In the genomic region with DNA sequence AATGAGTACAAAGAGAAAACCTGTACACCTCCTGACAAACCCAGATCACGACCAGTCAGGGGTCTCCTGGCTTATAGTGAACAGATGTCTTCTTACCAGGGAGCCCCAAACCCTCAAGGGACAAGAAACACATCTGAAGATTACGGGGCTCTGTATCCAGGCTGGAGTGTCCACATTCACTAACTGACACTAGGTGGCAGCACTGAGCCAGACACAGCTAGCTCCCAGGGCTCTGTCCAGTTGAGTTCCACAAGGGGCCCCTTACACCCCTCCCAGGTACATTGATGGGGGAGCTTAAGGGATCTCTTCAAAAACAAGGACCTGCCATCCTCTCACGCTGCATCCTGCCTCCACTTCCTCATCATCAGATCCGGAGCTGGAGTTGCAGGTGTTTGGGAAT, we compare ENCODE assay signal across 9 mouse cellular contexts. TPM values are rescaled to one million over a fixed set of nuclear protein-coding genes. Genes with fewer than 3 reads are reported as not detected.
DNase-seq lines count a peak whose midpoint lies in the region; ATAC-seq and TF ChIP-seq lines count a peak whose summit lies in the region.
"Had no signal": no experiment of that assay in that cellular context is flagged by ENCODE, and none has a peak within 500 bp of the region (broad histone marks: within the 10 kb centered on the region; RNA-seq: fewer than 3 reads in every experiment).

No protein-coding gene starts in this region.

- H3K27me3 ChIP-seq in heart, embryonic 10.5 days (ENCODE audit: insufficient read depth, poor library complexity, severe bottlenecking), result 0 out of 2 replicates have a peak, but pooled peaks cover 4% of the 10 kb centered on the region

- peak; percentile 85 for DNase-seq in adipocyte (ENCODE audit: low spot score)
- peak; percentile 86 for DNase-seq in embryo, embryonic 11 days
- DNase-seq in heart, embryonic 10.5 days (ENCODE audit: low spot score), result peak; percentile 87
- DNase-seq in layer of hippocampus, adult 2 months (ENCODE audit: low spot score in 2 of 2), result peak; percentile 80 to 86
- DNase-seq in lung, postnatal 25 days (ENCODE audit: low spot score), result peak; percentile 81
- DNase-seq in right cerebral cortex, adult 18-20 months, result peak; percentile 83
- peak; percentile 47 for DNase-seq in yolk sac, embryonic 10.5 days (ENCODE audit: low spot score)

- WGBS in heart, embryonic 10.5 days, result 13% methylated on average over 4 of the region's 4 CpGs

- no peaks in the 10 kb centered on the region for H3K9me3 ChIP-seq in heart, embryonic 10.5 days

- TF ChIP-seq CTCF in layer of hippocampus, adult 2 months (conservative IDR thresholded peaks at IDR 0.05), result peak; percentile 95

- no peak overlapping the region for H3K27ac ChIP-seq in heart, embryonic 10.5 days
- H3K27ac ChIP-seq in layer of hippocampus, adult 2 months, result peak overlapping the region; percentile 82; the same call in 1 of the 2 replicates

- H3K4me3 ChIP-seq in heart, embryonic 10.5 days, result no peak overlapping the region
- H3K4me3 ChIP-seq in layer of hippocampus, adult 2 months, result no peak overlapping the region

- peaks cover 32% of the 10 kb centered on the region for H3K36me3 ChIP-seq in heart, embryonic 10.5 days

- peak; percentile 36 for ATAC-seq in CD4-positive, CD25-positive, alpha-beta regulatory T cell, adult 4 months

- H3K4me1 ChIP-seq in heart, embryonic 10.5 days, result peaks cover 48% of the 10 kb centered on the region

RNA-seq across cellular contexts. Expression of gene Npcd, which starts 3.6 kb away (rescaled TPM):
- polyA plus RNA-seq in CD4-positive, CD25-positive, alpha-beta regulatory T cell, adult 4 months (2017; shearing (Covaris generic)), result not detected
- polyA plus RNA-seq in heart, embryonic 10.5 days (2016; fragmentation: Nextera tagmentation; extraction: Ambion mirVana), result not detected in 2 replicates
- total RNA-seq in layer of hippocampus, adult 2 months (2021), result 10 to 100 TPM; 11.9 to 22.4 TPM
- polyA plus RNA-seq: heart, embryonic 16.5 days had no signal

RNA-seq across cellular contexts. Expression of gene Cbx6, which starts 4.1 kb away (rescaled TPM):
- 10 to 100 TPM in 1 of 2 experiments, 1 to 10 TPM in 1; 9.2 to 14.5 TPM for polyA plus RNA-seq in CD4-positive, CD25-positive, alpha-beta regulatory T cell, adult 4 months (2017; shearing (Covaris generic))
- polyA plus RNA-seq in heart, embryonic 10.5 days (2016; fragmentation: Nextera tagmentation; extraction: Ambion mirVana), result 18.9 and 27.1 TPM in 2 replicates
- total RNA-seq in layer of hippocampus, adult 2 months (2021), result 100 to 1,000 TPM; 336 to 347 TPM

RNA-seq across cellular contexts. Expression of gene Nptxr, which starts 25.8 kb away (rescaled TPM):
- under 1 TPM in 1 of 2 experiments, not detected in 1; 0.42 TPM for polyA plus RNA-seq in CD4-positive, CD25-positive, alpha-beta regulatory T cell, adult 4 months (2017; shearing (Covaris generic))
- polyA plus RNA-seq in heart, embryonic 10.5 days (2016; fragmentation: Nextera tagmentation; extraction: Ambion mirVana), result 1.1 and 1.2 TPM in 2 replicates
- total RNA-seq in layer of hippocampus, adult 2 months (2021), result 100 to 1,000 TPM; 756 to 804 TPM

RNA-seq across cellular contexts. Expression of gene Dnal4, which starts 52.7 kb away (rescaled TPM):
- polyA plus RNA-seq in CD4-positive, CD25-positive, alpha-beta regulatory T cell, adult 4 months (2017; shearing (Covaris generic)), result 10 to 100 TPM in 1 of 2 experiments, 1 to 10 TPM in 1; 6.9 to 10.4 TPM
- 37.3 and 48.0 TPM in 2 replicates for polyA plus RNA-seq in heart, embryonic 10.5 days (2016; fragmentation: Nextera tagmentation; extraction: Ambion mirVana)
- 10 to 100 TPM; 55.5 to 64.8 TPM for total RNA-seq in layer of hippocampus, adult 2 months (2021)
